Mouse (Mus musculus): ENCODE results near the gene Gm6096. TPM values are rescaled to one million over a fixed set of nuclear protein-coding genes. Genes with fewer than 3 reads are reported as not detected.

The Gm6096 gene
- polyA plus RNA-seq, 1 experiment from 2014 or later: not detected

DNA sequence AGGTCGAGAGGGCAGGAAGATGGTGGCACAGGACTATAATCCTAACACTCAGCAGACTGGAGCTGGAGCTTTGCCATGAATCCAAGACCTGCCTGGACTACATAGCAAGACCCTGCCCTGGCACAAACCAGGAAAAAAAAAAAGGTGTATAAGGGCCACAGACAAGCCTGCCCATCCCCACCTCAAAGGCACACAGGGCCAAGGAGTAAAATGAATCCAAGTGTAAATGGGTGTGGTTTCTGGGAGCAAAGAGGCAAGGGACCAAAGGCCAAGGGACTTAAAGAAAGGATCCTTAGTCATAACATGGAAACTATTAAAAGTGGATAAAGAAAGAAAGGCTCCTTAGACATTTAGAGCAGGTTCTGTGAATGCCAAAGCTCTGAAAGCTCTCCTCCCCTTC is 32.3 kb upstream of the Gm6096 start:
- no peaks in the 10 kb centered on the region for H3K9me3 ChIP-seq (replicated peaks; ENCODE audit: control insufficient read depth, low read length)
- H3K9ac ChIP-seq (replicated peaks; ENCODE audit: low read length): no peak overlapping the region
- ATAC-seq (replicated peaks; ENCODE audit: insufficient number of reproducible peaks, low FRiP score, low TSS enrichment, low read depth): no peak
- DNase-seq (ENCODE audit: low spot score): no peak
- no peak overlapping the region for H3K4me2 ChIP-seq (ENCODE audit: low read depth, low read length)
- peaks cover 19% of the 10 kb centered on the region for H3K36me3 ChIP-seq (replicated peaks; ENCODE audit: control insufficient read depth, insufficient read depth, low read depth, low read length)
- H3K27me3 ChIP-seq (ENCODE audit: control insufficient read depth, insufficient read depth, low read length): no peaks in the 10 kb centered on the region
- H3K4me3 ChIP-seq (ENCODE audit: low read depth, low read length): no peak overlapping the region
- H3K27ac ChIP-seq (replicated peaks; ENCODE audit: low read depth, low read length): no peak overlapping the region
- 65% methylated on average over 1 of the region's 1 CpGs for WGBS
- H3K4me1 ChIP-seq (ENCODE audit: control insufficient read depth, insufficient read depth, low read length): no peaks in the 10 kb centered on the region

DNA sequence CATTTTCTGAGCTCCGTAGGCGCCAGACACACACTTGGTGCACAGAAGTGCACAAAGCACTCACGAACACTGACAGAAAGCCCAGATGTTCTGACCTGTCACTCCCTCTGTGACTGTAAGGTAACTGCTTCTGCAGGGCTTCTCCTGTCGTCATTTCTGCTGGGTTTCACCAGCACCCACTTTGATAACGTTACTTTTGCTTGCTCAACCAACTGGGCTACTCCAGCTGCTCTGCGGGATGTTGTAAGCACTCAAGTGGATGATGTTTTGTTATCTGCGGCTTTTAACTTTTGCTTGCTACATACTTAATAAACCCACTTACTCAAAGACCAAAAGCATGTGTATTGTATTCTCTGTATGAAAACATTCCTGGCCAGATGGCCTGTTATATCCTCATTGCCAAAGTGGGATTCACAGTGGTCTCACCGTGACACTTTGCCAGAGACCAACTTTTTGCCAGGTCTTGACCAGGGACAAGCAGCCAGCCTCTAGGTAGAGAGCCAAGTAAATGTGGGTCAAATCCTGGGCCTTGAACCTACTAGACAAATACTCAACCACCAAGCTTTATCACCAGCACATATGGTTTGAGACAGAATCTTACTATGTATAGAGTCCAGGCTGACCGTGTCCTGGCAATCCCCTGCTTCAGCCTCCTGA is 29.1 kb upstream of the Gm6096 start:
- WGBS: 88% methylated on average over 9 of the region's 9 CpGs

DNA sequence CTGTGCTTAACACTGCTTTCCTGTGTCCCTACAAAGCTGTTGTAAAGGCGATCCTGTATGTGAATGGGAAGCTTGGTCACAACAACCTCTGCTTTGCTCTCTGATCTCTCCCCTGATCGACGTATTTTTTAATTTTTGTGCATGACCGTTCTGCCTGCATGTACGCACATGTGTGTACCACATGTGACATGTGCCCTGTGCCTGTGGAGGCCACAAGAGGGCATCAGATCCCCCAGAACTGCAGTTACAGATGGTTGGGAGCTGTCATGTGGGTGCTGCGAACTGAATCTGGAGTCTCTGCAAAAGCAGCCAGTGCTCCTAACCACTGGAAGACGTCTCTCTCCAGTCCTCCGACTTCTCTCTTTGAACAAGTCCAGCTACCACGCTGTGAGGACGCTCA is 28.5 kb upstream of the Gm6096 start:
- DNase-seq (ENCODE audit: low spot score): no peak
- Histone ChIP-seq H3K9ac (replicated peaks; ENCODE audit: low read length) (no peak overlapping the region), H3K4me3 (ENCODE audit: low read depth, low read length) (no peak overlapping the region), H3K36me3 (replicated peaks; ENCODE audit: control insufficient read depth, insufficient read depth, low read depth, low read length) (peaks cover 13% of the 10 kb centered on the region), H3K27me3 (ENCODE audit: control insufficient read depth, insufficient read depth, low read length) (no peaks in the 10 kb centered on the region), H3K9me3 (replicated peaks; ENCODE audit: control insufficient read depth, low read length) (no peaks in the 10 kb centered on the region), H3K4me2 (ENCODE audit: low read depth, low read length) (no peak overlapping the region), H3K27ac (replicated peaks; ENCODE audit: low read depth, low read length) (no peak overlapping the region), H3K4me1 (ENCODE audit: control insufficient read depth, insufficient read depth, low read length) (no peaks in the 10 kb centered on the region)
- ATAC-seq (replicated peaks; ENCODE audit: insufficient number of reproducible peaks, low FRiP score, low TSS enrichment, low read depth): no peak
- 88% methylated on average over 10 of the region's 10 CpGs for WGBS

More for the DNA sequence above, 29.1 kb upstream of the Gm6096 start:
- no peak overlapping the region for H3K4me2 ChIP-seq (ENCODE audit: low read depth, low read length)
- peaks cover 13% of the 10 kb centered on the region for H3K36me3 ChIP-seq (replicated peaks; ENCODE audit: control insufficient read depth, insufficient read depth, low read depth, low read length)
- no peak overlapping the region for H3K27ac ChIP-seq (replicated peaks; ENCODE audit: low read depth, low read length)
- ATAC-seq (replicated peaks; ENCODE audit: insufficient number of reproducible peaks, low FRiP score, low TSS enrichment, low read depth) (no peak), DNase-seq (ENCODE audit: low spot score) (no peak)
- no peaks in the 10 kb centered on the region for H3K27me3 ChIP-seq (ENCODE audit: control insufficient read depth, insufficient read depth, low read length)
- no peaks in the 10 kb centered on the region for H3K4me1 ChIP-seq (ENCODE audit: control insufficient read depth, insufficient read depth, low read length)
- H3K9ac ChIP-seq (replicated peaks; ENCODE audit: low read length): no peak overlapping the region
- H3K4me3 ChIP-seq (ENCODE audit: low read depth, low read length): no peak overlapping the region
- H3K9me3 ChIP-seq (replicated peaks; ENCODE audit: control insufficient read depth, low read length): no peaks in the 10 kb centered on the region

GRCm38 (mm10) chr7:34224308-34224707 is 26.5 kb upstream of the Gm6096 start:
- Histone ChIP-seq H3K4me1 (ENCODE audit: control insufficient read depth, insufficient read depth, low read length) (no peaks in the 10 kb centered on the region), H3K4me3 (ENCODE audit: low read depth, low read length) (no peak overlapping the region), H3K27me3 (ENCODE audit: control insufficient read depth, insufficient read depth, low read length) (no peaks in the 10 kb centered on the region), H3K9me3 (replicated peaks; ENCODE audit: control insufficient read depth, low read length) (no peaks in the 10 kb centered on the region), H3K36me3 (replicated peaks; ENCODE audit: control insufficient read depth, insufficient read depth, low read depth, low read length) (peaks cover 10% of the 10 kb centered on the region), H3K27ac (replicated peaks; ENCODE audit: low read depth, low read length) (no peak overlapping the region), H3K4me2 (ENCODE audit: low read depth, low read length) (no peak overlapping the region), H3K9ac (replicated peaks; ENCODE audit: low read length) (no peak overlapping the region)
- WGBS: 91% methylated on average over 6 of the region's 6 CpGs
- DNase-seq (ENCODE audit: low spot score) (no peak), ATAC-seq (replicated peaks; ENCODE audit: insufficient number of reproducible peaks, low FRiP score, low TSS enrichment, low read depth) (no peak)

- H3K4me3 ChIP-seq (ENCODE audit: low read depth, low read length): no peak overlapping the region
- no peak overlapping the region for H3K4me2 ChIP-seq (ENCODE audit: low read depth, low read length)
- 91% methylated on average over 8 of the region's 8 CpGs for WGBS
- no peaks in the 10 kb centered on the region for H3K9me3 ChIP-seq (replicated peaks; ENCODE audit: control insufficient read depth, low read length)
- H3K27me3 ChIP-seq (ENCODE audit: control insufficient read depth, insufficient read depth, low read length): no peaks in the 10 kb centered on the region
- no peaks in the 10 kb centered on the region for H3K4me1 ChIP-seq (ENCODE audit: control insufficient read depth, insufficient read depth, low read length)
- H3K9ac ChIP-seq (replicated peaks; ENCODE audit: low read length): no peak overlapping the region
- peaks cover 10% of the 10 kb centered on the region for H3K36me3 ChIP-seq (replicated peaks; ENCODE audit: control insufficient read depth, insufficient read depth, low read depth, low read length)
- ATAC-seq (replicated peaks; ENCODE audit: insufficient number of reproducible peaks, low FRiP score, low TSS enrichment, low read depth) (no peak), DNase-seq (ENCODE audit: low spot score) (no peak)
- H3K27ac ChIP-seq (replicated peaks; ENCODE audit: low read depth, low read length): no peak overlapping the region
Measured at GRCm38 (mm10) chr7:34226086-34226485, 24.8 kb upstream of the Gm6096 start.

GRCm38 (mm10) chr7:34226846-34227245 is 24.0 kb upstream of the Gm6096 start:
- H3K36me3 ChIP-seq (replicated peaks; ENCODE audit: control insufficient read depth, insufficient read depth, low read depth, low read length): peaks cover 10% of the 10 kb centered on the region
- 93% methylated on average over 12 of the region's 12 CpGs for WGBS
- DNase-seq (ENCODE audit: low spot score) (no peak), ATAC-seq (replicated peaks; ENCODE audit: insufficient number of reproducible peaks, low FRiP score, low TSS enrichment, low read depth) (no peak)
- H3K4me1 ChIP-seq (ENCODE audit: control insufficient read depth, insufficient read depth, low read length): no peaks in the 10 kb centered on the region
- H3K9me3 ChIP-seq (replicated peaks; ENCODE audit: control insufficient read depth, low read length): no peaks in the 10 kb centered on the region
- H3K27me3 ChIP-seq (ENCODE audit: control insufficient read depth, insufficient read depth, low read length): no peaks in the 10 kb centered on the region
- no peak overlapping the region for H3K4me2 ChIP-seq (ENCODE audit: low read depth, low read length)
- no peak overlapping the region for H3K9ac ChIP-seq (replicated peaks; ENCODE audit: low read length)
- no peak overlapping the region for H3K4me3 ChIP-seq (ENCODE audit: low read depth, low read length)
- no peak overlapping the region for H3K27ac ChIP-seq (replicated peaks; ENCODE audit: low read depth, low read length)

DNA sequence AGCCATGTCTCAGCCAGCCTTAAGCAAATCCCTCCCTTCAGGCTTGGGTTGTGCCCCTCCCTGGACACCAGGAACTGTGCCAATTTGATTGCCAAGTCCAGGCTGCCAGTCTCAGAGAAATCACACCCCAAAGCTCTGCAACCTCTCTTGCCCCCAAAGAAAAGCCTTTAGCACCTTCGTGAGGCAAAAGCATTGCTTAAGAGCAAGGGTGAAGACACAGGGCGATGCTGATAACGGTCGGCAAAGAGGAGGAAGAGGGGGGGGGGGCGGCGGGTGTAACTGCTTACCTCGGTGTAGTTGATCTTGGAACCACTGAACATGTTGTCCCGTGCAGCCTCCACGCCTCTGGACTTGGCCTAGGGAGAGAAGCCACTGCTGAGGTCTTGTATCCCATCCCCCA is 22.2 kb upstream of the Gm6096 start:
- Histone ChIP-seq H3K36me3 (replicated peaks; ENCODE audit: control insufficient read depth, insufficient read depth, low read depth, low read length) (no peaks in the 10 kb centered on the region; the same call in 1 of the 2 replicates), H3K27ac (replicated peaks; ENCODE audit: low read depth, low read length) (no peak overlapping the region), H3K9me3 (replicated peaks; ENCODE audit: control insufficient read depth, low read length) (no peaks in the 10 kb centered on the region), H3K4me2 (ENCODE audit: low read depth, low read length) (peak overlapping the region; percentile 69), H3K9ac (replicated peaks; ENCODE audit: low read length) (0 out of 2 replicates have a peak overlapping the region, but pooled peaks have one; percentile 18), H3K4me1 (ENCODE audit: control insufficient read depth, insufficient read depth, low read length) (no peaks in the 10 kb centered on the region), H3K27me3 (ENCODE audit: control insufficient read depth, insufficient read depth, low read length) (no peaks in the 10 kb centered on the region), H3K4me3 (ENCODE audit: low read depth, low read length) (peak overlapping the region; percentile 73)
- WGBS: 73% methylated on average over 9 of the region's 9 CpGs
- ATAC-seq (replicated peaks; ENCODE audit: insufficient number of reproducible peaks, low FRiP score, low TSS enrichment, low read depth): no peak
- no peak for DNase-seq (ENCODE audit: low spot score)

GRCm38 (mm10) chr7:34229153-34229552 is 21.7 kb upstream of the Gm6096 start:
- 17% methylated on average over 5 of the region's 5 CpGs for WGBS
- H3K9me3 ChIP-seq (replicated peaks; ENCODE audit: control insufficient read depth, low read length): no peaks in the 10 kb centered on the region
- no peaks in the 10 kb centered on the region for H3K27me3 ChIP-seq (ENCODE audit: control insufficient read depth, insufficient read depth, low read length)
- ATAC-seq (replicated peaks; ENCODE audit: insufficient number of reproducible peaks, low FRiP score, low TSS enrichment, low read depth) (no peak), DNase-seq (ENCODE audit: low spot score) (no peak)
- peak overlapping the region; percentile 69 for H3K4me2 ChIP-seq (ENCODE audit: low read depth, low read length)
- H3K4me3 ChIP-seq (ENCODE audit: low read depth, low read length): peak overlapping the region; percentile 73
- H3K36me3 ChIP-seq (replicated peaks; ENCODE audit: control insufficient read depth, insufficient read depth, low read depth, low read length): no peaks in the 10 kb centered on the region; the same call in 1 of the 2 replicates
- peak overlapping the region; percentile 81 for H3K9ac ChIP-seq (replicated peaks; ENCODE audit: low read length)
- H3K27ac ChIP-seq (replicated peaks; ENCODE audit: low read depth, low read length): no peak overlapping the region
- H3K4me1 ChIP-seq (ENCODE audit: control insufficient read depth, insufficient read depth, low read length): no peaks in the 10 kb centered on the region

All from embryonic facial prominence, embryonic 11.5 days (tissue).